Mouse (Mus musculus): ENCODE data around the gene Gm4869. TPM values are rescaled to one million over a fixed set of nuclear protein-coding genes. Genes with fewer than 3 reads are reported as not detected.
"Not testable (repeated sequence)": the region's sequence is repeated elsewhere in the genome, so short reads cannot be mapped to it uniquely, and the experiment has no call there.

Gene Gm4869
- total RNA-seq (2021), result not detected in 2 replicates
- long read RNA-seq, experiment 1, partial matches to known transcripts, result 0 of 4 reads
- long read RNA-seq, experiment 1, other reads (novel, unspliced or antisense), result 4 of 4 reads
- long read RNA-seq, experiment 2, partial matches to known transcripts, result 0 of 3 reads
- long read RNA-seq, experiment 2, other reads (novel, unspliced or antisense), result 3 of 3 reads

DNA sequence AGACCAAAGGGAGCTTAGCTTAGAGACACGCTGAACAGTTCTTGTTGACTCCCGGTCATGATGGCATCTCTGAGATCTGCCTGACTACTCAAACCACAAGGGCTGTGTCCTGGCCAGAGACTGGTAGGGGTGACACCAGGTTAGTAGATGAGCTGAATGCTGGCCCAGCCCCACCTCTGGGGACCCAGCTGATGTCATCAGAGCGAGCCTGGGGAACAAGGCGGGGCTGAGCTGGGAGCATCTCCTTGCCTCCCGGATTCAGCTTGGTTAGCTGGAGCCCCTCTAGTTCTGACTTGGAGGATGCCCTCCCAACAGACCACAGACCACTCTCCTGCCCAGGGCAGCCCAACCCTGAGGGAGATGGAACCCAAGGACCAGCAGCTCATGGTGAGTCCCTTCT lies at the start of gene Gm4869:
Gene Gm4869, plus strand, starts transcription at position 301 of the 400 bp plus-strand sequence.
- no peak for DNase-seq

DNA sequence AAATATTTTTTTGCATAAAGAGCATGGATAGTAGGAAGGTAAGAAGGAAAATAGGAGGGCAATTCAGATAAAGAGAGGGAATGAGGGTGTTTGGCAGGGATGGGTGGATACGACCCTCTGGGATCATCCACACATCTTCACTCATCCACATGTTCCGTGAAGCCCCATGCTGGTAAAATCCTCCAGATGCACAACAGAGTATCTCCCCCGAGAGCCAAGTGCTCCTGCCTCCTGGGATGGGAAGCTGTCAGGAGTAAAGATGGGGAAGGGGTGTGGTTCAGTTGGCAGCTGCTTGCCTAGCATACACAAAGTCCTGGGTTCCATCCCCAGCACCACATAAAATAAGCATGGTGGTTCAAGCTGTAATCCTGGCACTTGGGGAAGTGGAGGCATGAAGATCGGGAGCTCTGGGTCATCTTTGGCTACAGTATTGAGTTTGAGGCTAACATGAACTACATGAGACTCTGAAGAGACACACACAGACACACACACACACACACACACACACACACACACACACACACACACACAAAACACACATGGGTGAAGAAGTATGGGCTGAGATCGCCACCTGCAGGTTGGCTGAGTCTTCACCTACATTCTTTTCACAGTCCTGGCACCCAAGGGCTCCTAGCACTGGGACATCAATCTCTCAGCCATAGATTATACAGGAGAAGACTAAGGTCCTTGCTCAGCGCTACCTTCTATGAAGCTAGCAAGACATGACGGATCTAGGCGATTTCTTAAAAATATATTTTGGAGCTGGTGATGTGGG lies 49.1 kb upstream of the Gm4869 start:
- peak; percentile 66 for DNase-seq

DNA sequence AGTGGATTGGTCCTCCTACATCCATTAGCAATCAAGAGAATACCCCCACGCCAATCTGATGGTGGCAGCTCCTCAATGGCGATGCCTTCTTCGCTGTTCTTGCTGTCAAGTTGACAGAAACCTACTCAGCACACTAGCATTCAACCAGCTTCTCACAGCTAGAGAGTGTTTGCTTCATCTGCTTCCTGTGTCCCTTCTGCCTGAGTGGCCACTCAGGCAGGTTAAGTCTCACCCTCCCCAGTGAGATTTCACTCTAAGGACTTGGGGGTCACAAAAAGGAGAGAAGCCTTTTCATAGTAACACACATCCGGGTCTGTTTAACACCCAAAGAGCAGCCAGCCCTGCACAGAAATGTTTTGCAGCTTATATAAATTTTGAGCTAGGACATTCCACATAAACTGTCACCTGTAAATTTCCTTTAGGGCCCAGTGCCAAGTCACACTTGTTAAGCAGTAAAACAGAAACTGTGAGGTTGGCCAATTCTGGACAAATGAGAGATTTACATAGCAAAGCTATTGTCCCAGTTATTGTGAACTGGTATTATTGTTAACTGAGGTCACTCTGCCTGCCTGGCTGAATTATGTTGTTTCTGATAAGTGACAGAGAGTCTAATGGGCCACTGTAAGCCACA lies 42.7 kb upstream of the Gm4869 start:
- no peak for DNase-seq

DNA sequence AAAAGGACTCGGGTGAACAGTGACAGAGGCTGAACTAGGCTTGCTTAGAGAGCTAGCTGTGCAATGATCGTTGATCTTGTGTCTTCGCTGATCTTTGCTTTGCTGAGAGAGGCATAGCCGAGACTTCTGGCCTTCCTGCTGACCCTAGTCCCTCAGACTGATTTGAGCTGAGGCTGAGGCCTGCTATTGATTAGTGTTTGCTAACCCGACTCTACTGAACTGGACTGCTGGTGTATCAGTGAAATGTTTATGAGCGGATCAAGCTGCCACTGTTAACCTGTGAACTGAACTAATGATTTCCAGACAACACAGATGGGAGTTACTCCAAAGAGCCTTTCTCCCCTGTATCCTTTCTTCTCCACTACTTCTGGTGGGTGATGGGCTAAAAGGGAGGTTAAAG lies 40.3 kb upstream of the Gm4869 start:
- no peak for DNase-seq

DNA sequence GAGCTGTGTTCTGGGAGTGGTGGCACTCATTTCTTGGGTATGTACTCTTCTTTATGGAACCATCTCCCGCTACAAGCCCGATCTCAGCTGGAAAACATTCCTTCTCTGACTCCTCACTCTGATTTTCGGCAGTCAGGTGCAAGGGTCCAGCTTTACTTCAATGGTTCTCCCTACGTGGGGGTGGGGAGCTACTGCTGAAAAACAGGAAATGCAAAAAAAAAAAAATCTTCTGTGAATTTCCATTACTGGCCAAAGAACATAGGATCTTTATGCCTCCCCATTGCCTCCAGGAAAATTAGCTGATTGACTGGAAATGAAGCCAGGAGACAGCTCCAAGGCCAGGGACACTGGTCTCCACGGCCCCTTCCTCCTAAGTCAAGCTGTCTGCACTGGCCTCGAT lies 38.8 kb upstream of the Gm4869 start:
- no peak for DNase-seq

DNA sequence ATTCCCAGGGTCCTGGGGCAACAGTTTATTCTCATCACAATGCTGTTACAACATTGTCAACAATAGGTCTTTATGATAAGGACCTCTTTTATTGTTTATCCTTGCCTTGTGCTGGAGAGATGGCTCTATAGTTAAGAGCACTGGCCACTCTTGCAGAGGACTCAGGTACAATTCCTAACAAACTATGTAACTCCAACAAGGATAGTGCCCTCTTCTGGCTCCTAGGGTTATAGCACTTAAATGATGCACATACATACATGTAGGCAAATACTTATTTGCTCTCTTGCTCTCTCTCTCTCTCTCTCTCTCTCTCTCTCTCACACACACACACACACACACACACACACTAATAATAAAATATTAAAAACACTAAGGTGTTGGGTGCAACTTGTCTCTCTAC lies 36.6 kb upstream of the Gm4869 start:
- no peak for DNase-seq

DNA sequence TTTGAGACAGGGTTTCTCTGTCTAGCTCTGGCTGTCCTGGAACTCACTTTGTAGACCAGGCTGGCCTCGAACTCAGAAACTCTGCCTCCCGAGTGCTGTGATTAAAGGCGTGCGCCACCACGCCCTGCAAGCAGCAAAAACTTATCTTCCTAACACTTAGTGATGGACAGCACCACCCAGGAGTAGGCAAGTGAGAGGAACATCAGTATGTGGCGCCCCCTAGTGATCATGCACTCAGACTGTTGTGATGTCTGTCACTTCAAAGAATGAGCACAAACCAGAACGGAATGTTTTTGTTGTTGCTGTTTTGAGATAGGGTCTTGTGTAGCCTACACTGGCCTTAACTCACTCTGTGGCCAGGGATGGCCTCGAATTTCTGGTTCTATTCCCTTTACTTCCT lies 34.1 kb upstream of the Gm4869 start:
- DNase-seq, result peak; percentile 82

DNA sequence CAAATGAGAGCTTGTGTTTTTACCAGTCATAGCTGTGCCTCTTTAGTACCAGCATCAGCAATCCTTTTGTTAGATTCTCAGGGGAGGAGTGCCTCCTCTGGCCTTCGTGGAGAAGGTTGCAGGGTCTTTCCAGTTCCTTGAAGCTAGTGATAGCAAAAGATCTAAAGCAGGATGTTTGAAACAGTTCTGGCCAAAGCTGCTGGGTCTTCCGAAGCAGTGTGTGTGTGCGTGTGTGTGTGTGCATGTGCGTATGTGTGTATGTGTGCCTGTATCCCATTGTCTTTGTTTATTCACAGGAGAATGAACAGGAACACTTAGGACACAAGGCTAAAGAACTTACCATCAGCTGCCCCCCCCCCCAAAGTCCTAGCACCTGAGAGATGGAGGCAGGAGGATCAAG lies 30.8 kb upstream of the Gm4869 start:
- no peak for DNase-seq

DNA sequence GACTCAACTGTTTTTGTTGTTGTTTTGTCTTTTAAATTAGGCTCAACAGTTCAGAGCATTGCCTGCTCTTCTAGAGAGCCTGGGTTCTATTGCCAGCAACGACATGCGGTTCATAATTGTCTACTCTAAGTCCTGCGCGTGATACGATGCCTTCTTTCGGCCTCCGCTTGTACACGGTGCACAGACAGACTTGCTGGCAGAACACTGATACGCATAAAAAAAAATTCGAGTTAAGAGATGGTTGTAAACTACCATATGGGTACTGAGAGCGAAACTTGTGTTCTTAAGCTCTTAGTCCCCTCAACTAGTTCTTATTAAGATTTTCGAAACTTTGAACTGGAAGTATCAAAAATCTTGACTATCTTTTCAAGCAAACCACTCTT lies 27.3 kb upstream of the Gm4869 start:
- DNase-seq, result no peak

DNA sequence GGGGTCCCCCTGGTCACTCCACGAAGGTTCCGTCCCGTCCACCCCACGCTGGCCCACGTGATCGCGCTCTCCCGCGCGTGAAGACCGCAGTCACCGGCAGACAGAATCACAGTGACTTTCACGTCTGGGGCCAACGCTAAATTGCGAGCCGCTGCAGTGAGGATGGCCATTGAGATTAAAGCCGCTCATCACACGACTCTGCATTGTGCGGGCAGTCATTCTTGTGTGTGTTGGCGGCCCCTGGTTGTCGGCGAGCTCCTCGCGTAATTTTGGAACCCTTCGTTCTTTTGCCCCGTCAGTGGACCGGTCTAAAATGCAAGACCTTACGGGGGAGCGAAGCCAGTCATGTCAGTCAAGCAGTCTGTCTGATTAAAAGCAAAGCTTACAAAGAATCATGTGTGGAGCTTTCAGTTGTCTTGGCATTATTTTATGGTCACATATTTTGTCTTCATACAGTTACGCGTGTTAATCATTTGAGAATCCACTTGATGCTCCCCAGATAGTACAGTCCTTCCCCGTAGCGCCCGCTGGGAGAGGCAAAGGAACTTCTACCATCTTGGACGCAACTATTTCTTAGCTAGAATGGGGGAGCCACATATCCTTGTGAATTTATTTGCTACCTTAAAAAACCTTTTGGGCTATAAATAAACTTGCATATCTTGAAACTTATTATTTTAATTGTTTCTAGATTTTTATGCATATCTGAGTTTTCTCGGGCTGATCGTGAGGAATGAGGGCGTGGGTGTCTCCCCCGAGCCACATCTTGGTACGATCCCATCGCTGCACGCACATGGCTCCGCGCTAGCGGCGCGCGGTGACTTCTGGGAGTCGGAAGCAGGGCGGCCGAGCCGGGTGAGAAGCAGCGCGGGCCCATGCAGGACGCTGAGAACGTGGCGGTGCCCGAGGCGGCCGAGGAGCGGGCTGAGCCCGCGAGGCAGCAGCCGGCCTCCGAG lies 26.7 kb upstream of the Gm4869 start, which contains the start of gene Eif3b:
Gene Eif3b, plus strand, starts transcription at position 840 of the 953 bp plus-strand sequence.
- peak; percentile 93 for DNase-seq

DNA sequence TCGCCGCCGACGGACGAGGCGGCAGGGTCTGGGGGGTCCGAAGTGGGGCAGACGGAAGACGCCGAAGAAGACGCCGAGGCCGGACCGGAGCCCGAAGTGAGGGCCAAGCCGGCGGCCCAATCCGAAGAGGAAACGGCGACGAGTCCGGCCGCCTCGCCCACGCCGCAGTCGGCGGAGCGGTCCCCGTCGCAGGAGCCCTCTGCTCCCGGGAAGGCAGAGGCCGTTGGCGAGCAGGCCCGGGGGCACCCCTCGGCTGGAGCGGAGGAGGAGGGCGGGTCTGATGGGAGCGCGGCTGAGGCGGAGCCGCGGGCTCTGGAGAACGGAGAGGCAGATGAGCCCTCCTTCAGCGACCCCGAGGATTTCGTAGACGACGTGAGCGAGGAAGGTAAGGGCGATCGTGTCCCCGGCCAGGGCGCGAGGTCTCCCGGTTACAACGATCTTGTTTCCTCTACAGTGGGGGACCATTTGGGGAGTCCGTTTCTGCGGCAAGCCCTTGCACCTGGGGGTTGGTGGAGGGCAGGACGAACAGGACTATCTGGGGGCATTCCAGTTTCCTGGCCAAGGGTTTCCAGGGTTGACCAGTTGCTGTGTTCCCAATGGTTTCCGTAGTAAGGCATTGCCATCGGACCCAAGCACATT lies 25.9 kb upstream of the Gm4869 start:
- DNase-seq, result peak; percentile 73

DNA sequence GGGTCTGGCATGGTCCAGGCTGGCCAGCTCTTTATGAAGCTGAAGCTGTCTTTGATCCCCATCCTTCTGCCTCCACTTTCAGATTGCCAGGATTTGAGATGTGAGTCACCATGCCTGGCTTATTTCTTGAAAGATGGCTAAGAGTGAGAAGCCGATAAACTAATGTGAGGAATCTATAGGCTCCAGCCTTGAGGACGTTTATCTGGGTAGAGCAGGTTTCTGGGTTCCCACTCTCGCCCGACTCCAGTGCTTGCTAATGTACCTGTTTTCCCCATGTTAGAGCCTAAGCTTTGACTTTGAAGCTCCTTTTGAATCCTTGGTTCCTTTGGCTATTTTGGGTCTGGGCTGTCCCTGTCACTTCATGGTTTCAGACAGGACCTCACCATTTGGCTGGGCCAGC lies 24.8 kb upstream of the Gm4869 start:
- DNase-seq, result no peak

DNA sequence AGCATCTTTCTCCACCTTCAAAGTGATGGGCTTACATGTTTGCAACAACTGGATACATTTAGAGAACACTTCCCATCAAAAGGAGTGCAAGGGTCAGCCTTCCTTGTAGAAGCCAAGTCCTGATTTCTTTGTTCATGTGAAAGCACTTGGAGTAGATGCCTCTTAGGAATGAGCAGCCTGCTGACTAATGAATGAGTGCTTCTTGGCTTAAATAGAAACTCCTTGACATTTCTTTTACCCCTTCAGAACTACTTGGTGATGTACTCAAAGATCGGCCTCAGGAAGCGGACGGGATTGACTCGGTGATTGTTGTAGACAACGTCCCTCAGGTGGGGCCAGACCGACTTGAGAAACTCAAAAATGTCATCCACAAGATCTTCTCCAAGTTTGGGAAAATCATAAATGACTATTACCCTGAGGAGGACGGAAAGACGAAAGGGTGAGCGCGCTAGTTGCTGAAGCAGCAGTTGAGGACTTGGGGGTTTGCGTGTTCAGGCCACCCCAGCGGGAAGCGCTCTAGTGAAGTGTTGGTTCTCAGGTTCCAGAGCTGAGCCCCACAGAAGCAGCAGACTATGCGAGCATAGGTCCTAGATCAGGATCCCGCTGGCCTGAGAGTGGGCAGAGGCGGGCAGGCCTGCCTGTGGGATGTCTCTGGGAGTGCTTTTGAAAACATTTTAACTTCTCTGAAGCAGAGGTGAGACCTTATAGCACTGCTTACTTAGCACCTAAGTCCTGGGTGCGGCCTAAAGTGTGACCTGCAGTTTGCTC lies 20.2 kb upstream of the Gm4869 start:
- DNase-seq, result no peak

DNA sequence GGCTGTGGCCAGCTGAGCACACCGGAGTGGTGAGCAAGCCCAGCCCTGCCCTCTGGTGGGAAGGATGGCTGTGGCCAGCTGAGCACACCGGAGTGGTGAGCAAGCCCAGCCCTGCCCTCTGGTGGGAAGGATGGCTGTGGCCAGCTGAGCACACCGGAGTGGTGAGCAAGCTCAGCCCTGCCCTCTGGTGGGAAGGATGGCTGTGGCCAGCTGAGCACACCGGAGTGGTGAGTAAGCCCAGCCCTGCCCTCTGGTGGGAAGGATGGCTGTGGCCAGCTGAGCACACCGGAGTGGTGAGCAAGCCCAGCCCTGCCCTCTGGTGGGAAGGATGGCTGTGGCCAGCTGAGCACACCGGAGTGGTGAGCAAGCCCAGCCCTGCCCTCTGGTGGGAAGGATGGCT lies 6.3 kb upstream of the Gm4869 start:
- DNase-seq, result not testable (repeated sequence)

DNA sequence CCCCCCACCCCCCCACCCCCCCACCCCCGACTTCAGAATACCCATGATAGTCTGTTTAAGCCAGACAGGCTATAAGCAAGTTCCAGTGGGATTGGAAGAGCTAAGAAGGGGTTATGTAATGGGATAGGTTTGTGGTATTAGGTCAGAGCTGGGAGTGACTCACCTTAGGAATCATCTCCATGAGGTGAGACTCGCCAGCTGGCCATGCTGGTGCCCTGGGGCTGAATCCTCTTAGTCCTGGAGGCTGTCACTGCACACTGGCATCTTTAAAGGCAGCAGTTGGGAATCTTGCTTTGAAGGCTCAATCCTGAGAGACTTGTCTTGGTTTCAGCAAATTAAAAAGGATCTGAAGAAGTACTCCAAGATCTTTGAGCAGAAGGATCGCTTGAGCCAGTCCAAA lies 4.0 kb upstream of the Gm4869 start:
- peak; percentile 35 for DNase-seq

DNA sequence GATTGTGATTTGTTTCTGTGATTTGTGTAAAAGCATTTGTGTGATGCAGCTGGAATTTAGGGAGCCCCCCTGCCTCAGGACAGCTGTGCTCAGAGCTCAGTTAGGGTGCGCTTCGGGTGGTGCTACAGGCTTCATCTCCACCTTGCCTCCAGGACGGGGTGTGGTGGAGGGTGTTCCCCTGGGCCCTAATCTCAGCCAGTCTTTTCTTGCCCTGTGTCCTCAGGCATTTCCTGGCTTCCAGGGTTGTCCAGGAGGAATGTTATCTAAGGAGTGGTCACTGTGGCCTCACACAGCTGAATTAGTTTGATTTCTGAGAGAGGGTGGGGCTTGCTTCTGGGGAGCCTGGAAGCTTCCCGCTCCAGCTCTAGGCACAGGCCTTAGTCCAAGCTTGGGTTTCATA lies 1.4 kb upstream of the Gm4869 start:
- DNase-seq, result no peak

DNA sequence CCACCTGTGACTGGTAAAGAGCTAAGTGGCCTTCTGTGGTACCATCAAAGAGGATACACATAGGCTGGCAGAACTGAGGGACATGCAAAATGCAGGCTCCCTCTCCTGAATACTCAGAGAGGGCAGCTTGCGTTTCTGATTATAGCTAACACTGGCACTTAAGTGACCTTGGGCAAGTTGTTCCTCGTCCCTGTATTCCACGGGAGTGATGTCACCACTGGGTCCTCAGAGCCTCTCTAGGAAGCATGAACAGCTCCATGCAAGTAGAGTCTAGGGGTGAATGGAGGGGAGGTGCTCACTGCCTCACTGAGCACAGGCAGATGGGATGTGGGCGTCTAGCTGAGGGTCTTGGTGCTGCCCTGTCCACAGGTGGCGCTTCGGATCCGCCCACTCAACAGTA lies 609 bp downstream of the Gm4869 start:
- peak; percentile 29 for DNase-seq

DNA sequence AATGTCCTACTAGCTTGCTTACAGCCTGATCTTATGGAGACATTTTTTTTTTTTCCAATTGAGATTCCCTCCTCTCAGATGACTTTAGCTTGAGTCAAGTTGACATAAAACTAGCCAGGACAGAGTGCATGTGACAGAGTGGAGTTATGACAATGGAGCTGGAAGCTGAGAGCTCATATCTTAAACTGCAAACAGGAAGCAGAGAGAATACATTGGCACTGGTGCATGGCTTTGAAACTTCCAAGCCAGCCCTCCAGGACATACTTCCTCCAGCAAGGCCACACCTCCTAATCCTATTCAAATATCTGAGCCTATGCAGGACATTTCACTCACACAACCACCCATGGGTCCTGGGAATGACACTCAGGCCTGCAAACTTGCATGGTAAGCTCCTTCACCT lies 9.0 kb downstream of the Gm4869 start:
- DNase-seq, result no peak

DNA sequence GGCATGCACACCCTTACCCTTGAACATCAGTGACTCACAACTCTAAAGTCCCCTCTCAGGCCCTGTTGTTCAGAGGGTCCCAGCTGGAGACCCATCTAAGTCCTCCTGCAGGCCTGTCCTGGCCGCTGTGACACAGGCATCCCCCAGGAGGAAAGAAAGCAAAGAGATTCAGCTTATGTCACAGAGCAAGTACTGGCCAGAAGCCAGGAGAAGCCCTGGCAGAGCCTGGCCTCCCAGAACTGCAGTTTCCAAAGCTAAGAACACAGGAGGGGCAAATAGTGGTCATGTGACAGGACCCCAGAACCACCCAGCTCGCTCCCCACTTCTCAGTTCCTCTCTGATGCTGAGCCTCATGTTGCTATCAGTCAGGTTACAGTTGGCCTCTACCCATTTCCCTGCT lies 10.0 kb downstream of the Gm4869 start:
- DNase-seq, result no peak

DNA sequence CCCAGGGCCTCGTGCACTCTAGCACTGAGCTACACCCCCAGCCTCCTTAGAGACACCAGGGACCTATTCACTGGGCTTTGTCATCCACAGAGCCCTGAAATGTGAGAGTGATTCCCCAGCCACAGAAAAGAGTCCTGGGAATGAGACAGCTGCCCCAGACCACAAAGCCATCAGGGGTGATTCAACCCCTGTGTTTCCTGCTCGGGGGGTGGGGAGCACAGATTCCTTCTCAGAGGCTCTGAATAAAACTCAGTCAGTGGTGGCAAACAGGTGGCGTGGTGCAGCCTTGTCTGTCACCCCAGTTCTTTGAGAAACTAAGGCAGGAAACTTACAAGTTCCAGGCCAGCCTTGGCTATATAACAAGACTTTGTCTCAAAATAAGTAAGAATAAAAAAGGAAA lies 16.0 kb downstream of the Gm4869 start:
- no peak for DNase-seq

DNA sequence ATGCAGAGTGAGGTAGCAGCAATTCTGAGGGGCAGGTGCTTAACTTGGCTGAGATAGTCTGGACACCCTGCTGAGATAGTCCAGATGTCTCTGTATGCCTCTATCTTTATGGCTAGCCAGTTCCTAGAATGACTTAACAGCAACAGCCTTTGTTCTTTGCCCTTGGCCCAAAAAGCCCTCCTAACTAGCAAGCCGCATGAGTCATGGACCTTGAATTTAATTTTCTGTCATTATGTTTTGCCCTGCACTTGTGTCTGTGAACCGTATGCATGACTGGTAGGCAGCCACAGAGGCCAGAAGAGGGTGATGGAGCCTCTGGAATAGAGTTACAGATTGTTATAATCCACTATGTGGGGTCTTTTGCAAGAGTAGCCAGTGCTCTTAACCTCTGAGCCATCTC lies 17.7 kb downstream of the Gm4869 start:
- not testable (repeated sequence) for DNase-seq

All from adrenal gland, postnatal 14 days (tissue).